Mouse (Mus musculus): ENCODE measurements around the gene Mrpl21.

- TF ChIP-seq CTCF (IDR thresholded peaks at IDR 0.05; ENCODE audit: extremely low read depth, insufficient read length, insufficient replicate concordance, low read depth, low read length) (no peak), POLR2A (IDR thresholded peaks at IDR 0.05; ENCODE audit: low read depth, low read length) (no peak)
These were observed 815 bp upstream of the Mrpl21 start for GRCm38 (mm10) chr19:3281886-3282285.
